Mouse (Mus musculus): ENCODE measurements around the gene Cyth1. TPM values are rescaled to one million over a fixed set of nuclear protein-coding genes. Genes with fewer than 3 reads are reported as not detected.

Cyth1 gene
- total and polyA plus RNA-seq, 3 experiments = 49.7 to 108 (median 79.7) TPM

DNA sequence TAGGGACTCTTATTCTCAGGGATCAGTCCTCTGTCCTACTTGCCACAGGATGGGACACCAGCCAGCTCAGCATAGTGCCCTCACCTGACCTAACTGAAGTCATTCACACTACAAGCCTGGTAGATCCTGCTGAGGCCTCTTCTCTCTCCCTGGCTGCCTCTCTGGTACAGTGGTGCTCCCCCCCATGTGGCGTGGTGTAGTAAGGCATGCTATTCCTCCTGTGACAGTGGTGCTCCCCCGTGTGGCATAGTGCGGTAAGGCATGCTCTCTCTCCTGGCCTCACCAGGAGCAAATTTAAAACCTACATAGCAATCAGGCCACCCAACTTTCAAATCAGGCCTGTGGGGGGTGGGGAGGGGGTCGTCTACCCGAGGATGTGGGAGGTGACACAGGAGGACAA is 144.4 kb downstream of the Cyth1 start (continued):
- TF ChIP-seq MAZ (IDR thresholded peaks at IDR 0.05; ENCODE audit: low read depth, low read length) = peak; percentile 79; the same call in 1 of the 2 replicates
- peak; percentile 96 for TF ChIP-seq MYC (IDR thresholded peaks at IDR 0.05; ENCODE audit: low read depth, low read length)
- TF ChIP-seq ZNF384 (IDR thresholded peaks at IDR 0.05; ENCODE audit: low read depth, low read length) = peak; percentile 77
- no peak for TF ChIP-seq PAX5 (IDR thresholded peaks at IDR 0.05; ENCODE audit: low read length)
- peak; percentile 70; the same call in 1 of the 2 replicates for TF ChIP-seq MXI1 (IDR thresholded peaks at IDR 0.05; ENCODE audit: low read depth, low read length)
- peak; percentile 52 for TF ChIP-seq BHLHE40 (IDR thresholded peaks at IDR 0.05; ENCODE audit: low read depth, low read length)
- TF ChIP-seq POLR2A (IDR thresholded peaks at IDR 0.05; ENCODE audit: low read depth, low read length) = no peak
- TF ChIP-seq JUND (conservative IDR thresholded peaks at IDR 0.05; ENCODE audit: low read depth, low read length) = peak; percentile 28; the same call in 1 of the 2 replicates
- 0 out of 2 replicates have a peak, but pooled peaks have one; percentile 31 for TF ChIP-seq HCFC1 (IDR thresholded peaks at IDR 0.05; ENCODE audit: low read depth, low read length)
- 0 out of 2 replicates have a peak, but pooled peaks have one; percentile 34 for TF ChIP-seq KAT2A (IDR thresholded peaks at IDR 0.05; ENCODE audit: insufficient replicate concordance, low read length)
- peak; percentile 54; the same call in 1 of the 2 replicates for TF ChIP-seq SIN3A (IDR thresholded peaks at IDR 0.05; ENCODE audit: low read length)
- TF ChIP-seq MEF2A (IDR thresholded peaks at IDR 0.05; ENCODE audit: borderline replicate concordance, low read depth, low read length) = peak; percentile 77; the same call in 1 of the 2 replicates

DNA sequence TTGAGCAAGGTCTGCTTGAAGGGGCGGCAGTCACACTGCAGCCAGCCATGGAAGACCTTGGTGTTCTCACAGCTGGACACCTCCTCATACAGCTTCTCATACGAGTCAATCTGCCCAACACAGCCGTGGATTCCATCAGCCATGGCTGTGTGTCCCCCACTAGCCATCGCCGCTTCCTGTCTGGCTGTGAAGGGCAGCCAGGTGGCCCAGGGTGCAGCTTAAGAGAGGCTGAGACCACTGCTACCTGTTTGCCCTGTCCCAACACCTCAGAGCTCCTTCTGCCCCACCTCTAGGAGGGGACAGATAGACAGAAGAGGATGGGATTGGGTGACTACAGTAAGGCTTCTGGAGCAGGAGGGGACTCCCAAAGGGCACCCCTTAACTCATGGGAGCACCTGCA is 145.0 kb downstream of the Cyth1 start:
- H3K4me2 ChIP-seq (ENCODE audit: insufficient read depth, low read depth, poor library complexity, severe bottlenecking) = no peak overlapping the region
- dilution Hi-C loops (cut with MboI; ENCODE audit: extremely low pct_ligation_motif_present, extremely low pct_unique_long_range_greater_than_20kb, low sequenced_read_pairs) (no loop called here), in situ Hi-C loops (cut with MboI; ENCODE audit: low pct_ligation_motif_present, low pct_unique_long_range_greater_than_20kb, low sequenced_read_pairs) (no loop called here)
- no peaks in the 10 kb centered on the region for H3K79me2 ChIP-seq (replicated peaks; ENCODE audit: control insufficient read depth, extremely low read depth, insufficient read depth, poor library complexity, severe bottlenecking)
- H3K27ac ChIP-seq (ENCODE audit: insufficient read depth, low read depth) = no peak overlapping the region
- no peaks in the 10 kb centered on the region for H3K36me3 ChIP-seq (replicated peaks in 1 of 2; ENCODE audit: control insufficient read depth in 1 of 2, insufficient read depth in 1 of 2, low read length in 1 of 2)
- DNase-seq (ENCODE audit: extremely low read depth) = no peak
- H3K9ac ChIP-seq (ENCODE audit: insufficient read depth, low read depth) = no peak overlapping the region
- TF ChIP-seq KAT2A (IDR thresholded peaks at IDR 0.05; ENCODE audit: insufficient replicate concordance, low read length) (no peak), BHLHE40 (IDR thresholded peaks at IDR 0.05; ENCODE audit: low read depth, low read length) (no peak), TBP (conservative IDR thresholded peaks at IDR 0.05; ENCODE audit: low read depth, low read length) (no peak), ZKSCAN1 (IDR thresholded peaks at IDR 0.05; ENCODE audit: borderline replicate concordance, low read depth, low read length) (no peak), MXI1 (IDR thresholded peaks at IDR 0.05; ENCODE audit: low read depth, low read length) (no peak), CTCF (conservative IDR thresholded peaks at IDR 0.05 in 1 of 2, IDR thresholded peaks at IDR 0.05 in 1 of 2; ENCODE audit: low read depth in 2 of 2, low read length in 2 of 2) (no peak), CHD2 (IDR thresholded peaks at IDR 0.05; ENCODE audit: low read length) (no peak), JUN (IDR thresholded peaks at IDR 0.05; ENCODE audit: insufficient read depth, low read depth, low read length) (no peak), ZMIZ1 (IDR thresholded peaks at IDR 0.05; ENCODE audit: low read depth, low read length) (no peak), TCF12 (IDR thresholded peaks at IDR 0.05; ENCODE audit: low read depth, low read length) (no peak), ZNF384 (IDR thresholded peaks at IDR 0.05; ENCODE audit: low read depth, low read length) (no peak), GABPA (IDR thresholded peaks at IDR 0.05; ENCODE audit: insufficient replicate concordance, low read depth, low read length) (no peak), EP300 (IDR thresholded peaks at IDR 0.05; ENCODE audit: low read length) (no peak), POLR2A (IDR thresholded peaks at IDR 0.05; ENCODE audit: low read depth, low read length) (no peak)
- peaks cover 60% of the 10 kb centered on the region for H3K27me3 ChIP-seq (replicated peaks)
- peaks cover 5 to 22% of the 10 kb centered on the region in 2 experiments; a peak in 3 of 4 replicates for H3K4me1 ChIP-seq (ENCODE audit: control insufficient read depth in 1 of 2, insufficient read depth in 2 of 2)
- H3K9me3 ChIP-seq (replicated peaks; ENCODE audit: low read length) = no peaks in the 10 kb centered on the region
- no peak overlapping the region for H3K4me3 ChIP-seq (replicated peaks in 1 of 3; ENCODE audit: low read depth in 2 of 3, low read length in 2 of 3, poor library complexity in 1 of 3)
